Mouse (Mus musculus): Measurements from ENCODE around the gene Dazl. TPM values are rescaled to one million over a fixed set of nuclear protein-coding genes. Genes with fewer than 3 reads are reported as not detected.

Gene Dazl
- not detected in 2 replicates for polyA plus RNA-seq (2012; ENCODE audit: low replicate concordance)

DNA sequence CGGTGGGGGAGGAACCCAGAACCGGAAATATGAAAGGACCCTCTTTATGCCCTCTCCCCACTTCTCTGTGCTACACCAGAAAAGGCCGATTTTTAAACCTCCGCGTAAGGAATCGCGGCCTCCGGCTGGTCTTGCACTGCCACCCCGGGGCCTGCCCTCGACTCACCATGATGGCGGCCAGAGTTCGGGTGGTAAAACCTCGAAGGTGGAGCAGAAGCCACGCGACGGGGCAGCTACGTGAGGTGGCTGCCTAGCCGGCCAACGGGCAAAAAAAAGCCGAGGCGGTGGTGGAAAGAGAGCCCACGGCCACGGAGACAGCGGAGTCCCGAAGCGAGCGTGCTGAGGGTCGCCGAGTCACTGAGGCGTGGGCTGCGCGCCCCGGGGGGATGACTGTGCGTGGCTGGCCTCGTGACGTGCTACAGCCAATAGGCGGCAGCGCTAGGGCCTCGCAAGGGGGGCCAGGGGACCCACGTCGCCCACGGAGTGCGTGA lies at the start of gene Dazl:
TSS of gene Dazl (minus strand) at position 396 of the 491 bp plus-strand sequence.

Other genes with a start within 250 kb of the Dazl start
- 87.8 and 171 TPM in 2 replicates for gene Rftn1, start 103.0 kb downstream of the Dazl start, polyA plus RNA-seq (2012; ENCODE audit: low replicate concordance)
- 22.7 and 29.1 TPM in 2 replicates for gene Plcl2, start 215.8 kb upstream of the Dazl start, polyA plus RNA-seq (2012; ENCODE audit: low replicate concordance)

Data from hematopoietic multipotent progenitor cell, adult 10-12 weeks (in vitro differentiated cells).